Mouse (Mus musculus) telencephalon, adult 2 months (tissue): ENCODE measurements around the gene Gm26938.

Experiments
- DNase-seq: peaks from one replicate; pipeline ENCODE4 v3.0.0-alpha.2; 2011; ENCODE audit warnings: low read depth, low spot score

The Gm26938 gene

GRCm38 (mm10) chr5:139815964-139816363, 10.2 kb downstream of the Gm26938 start:
- DNase-seq, result no peak

GRCm38 (mm10) chr5:139813963-139814381, 12.2 kb downstream of the Gm26938 start:
- DNase-seq, result no peak

- no peak for DNase-seq
These were observed 13.1 kb downstream of the Gm26938 start for GRCm38 (mm10) chr5:139813126-139813490.

GRCm38 (mm10) chr5:139812398-139813125, 13.6 kb downstream of the Gm26938 start:
- DNase-seq, result no peak

GRCm38 (mm10) chr5:139811677-139812397, 14.4 kb downstream of the Gm26938 start:
- no peak for DNase-seq

- DNase-seq, result no peak
These were observed 16.8 kb downstream of the Gm26938 start for GRCm38 (mm10) chr5:139809397-139809796.

- DNase-seq, result no peak
These were observed 20.3 kb downstream of the Gm26938 start for GRCm38 (mm10) chr5:139805924-139806323.

GRCm38 (mm10) chr5:139804573-139805111, 21.6 kb downstream of the Gm26938 start:
- no peak for DNase-seq

- DNase-seq, result no peak
These were observed 22.1 kb downstream of the Gm26938 start for GRCm38 (mm10) chr5:139804107-139804551.

- DNase-seq, result no peak
These were observed 22.6 kb downstream of the Gm26938 start for GRCm38 (mm10) chr5:139803601-139804102.

- no peak for DNase-seq
These were observed 23.0 kb downstream of the Gm26938 start for GRCm38 (mm10) chr5:139803165-139803564.

- no peak for DNase-seq
These were observed 24.3 kb downstream of the Gm26938 start for GRCm38 (mm10) chr5:139801880-139802279.

- DNase-seq, result no peak
These were observed 25.0 kb downstream of the Gm26938 start for GRCm38 (mm10) chr5:139801231-139801630.

- DNase-seq, result no peak
These were observed 26.2 kb downstream of the Gm26938 start for GRCm38 (mm10) chr5:139799801-139800590.

GRCm38 (mm10) chr5:139799041-139799440, 27.2 kb downstream of the Gm26938 start:
- no peak for DNase-seq

- DNase-seq, result no peak
These were observed 27.9 kb downstream of the Gm26938 start for GRCm38 (mm10) chr5:139798168-139798900.

GRCm38 (mm10) chr5:139797473-139798167, 28.6 kb downstream of the Gm26938 start:
- peak; percentile 56 for DNase-seq

- peak; percentile 49 for DNase-seq
These were observed 29.3 kb downstream of the Gm26938 start for GRCm38 (mm10) chr5:139796900-139797299.

- no peak for DNase-seq
These were observed 30.1 kb downstream of the Gm26938 start for GRCm38 (mm10) chr5:139796001-139796620.

GRCm38 (mm10) chr5:139794938-139795337, 31.3 kb downstream of the Gm26938 start:
- DNase-seq, result no peak
